Mouse (Mus musculus): ENCODE measurements around the gene Igsf8. TPM values are rescaled to one million over a fixed set of nuclear protein-coding genes. Genes with fewer than 3 reads are reported as not detected.

Gene Igsf8
- total and polyA plus RNA-seq, 2 experiments from 2014 or later: 90.8 to 136 TPM

GRCm38 (mm10) chr1:172271765-172272164, 10.3 kb downstream of the Igsf8 start:
- Histone ChIP-seq H3K36me3 (ENCODE audit: insufficient read depth, low read length) (no peaks in the 10 kb centered on the region), H3K27me3 (ENCODE audit: insufficient read depth, low read length) (no peaks in the 10 kb centered on the region), H3K4me2 (ENCODE audit: low read depth, low read length) (no peak overlapping the region), H3K27ac (0 out of 2 replicates have a peak overlapping the region, but pooled peaks have one; percentile 22), H3K9ac (replicated peaks; ENCODE audit: low read length) (no peak overlapping the region), H3K4me1 (ENCODE audit: insufficient read depth, low read length) (peaks cover 6% of the 10 kb centered on the region; the same call in 1 of the 2 replicates), H3K4me3 (ENCODE audit: low read length) (no peak overlapping the region), H3K9me3 (ENCODE audit: low read length) (no peaks in the 10 kb centered on the region)
- ATAC-seq: peak; percentile 90
- peak; percentile 70 for DNase-seq (ENCODE audit: low spot score)
- no peak for TF ChIP-seq CTCF (IDR thresholded peaks at IDR 0.05; ENCODE audit: low read depth)
- 33% methylated on average over 10 of the region's 10 CpGs for WGBS

- Histone ChIP-seq H3K9me3 (ENCODE audit: low read length) (no peaks in the 10 kb centered on the region), H3K4me3 (ENCODE audit: low read length) (no peak overlapping the region), H3K36me3 (ENCODE audit: insufficient read depth, low read length) (no peaks in the 10 kb centered on the region), H3K4me1 (ENCODE audit: insufficient read depth, low read length) (peaks cover 6% of the 10 kb centered on the region; the same call in 1 of the 2 replicates), H3K4me2 (ENCODE audit: low read depth, low read length) (no peak overlapping the region), H3K9ac (replicated peaks; ENCODE audit: low read length) (no peak overlapping the region), H3K27me3 (ENCODE audit: insufficient read depth, low read length) (no peaks in the 10 kb centered on the region), H3K27ac (no peak overlapping the region)
- TF ChIP-seq CTCF (IDR thresholded peaks at IDR 0.05; ENCODE audit: low read depth): no peak
- 89% methylated on average over 6 of the region's 6 CpGs for WGBS
- ATAC-seq: no peak
- no peak for DNase-seq (ENCODE audit: low spot score)
Measured at GRCm38 (mm10) chr1:172273386-172273785, 11.9 kb downstream of the Igsf8 start.

- Histone ChIP-seq H3K4me2 (ENCODE audit: low read depth, low read length) (no peak overlapping the region), H3K9me3 (ENCODE audit: low read length) (no peaks in the 10 kb centered on the region), H3K27me3 (ENCODE audit: insufficient read depth, low read length) (no peaks in the 10 kb centered on the region), H3K4me3 (ENCODE audit: low read length) (no peak overlapping the region), H3K4me1 (ENCODE audit: insufficient read depth, low read length) (peaks cover 6% of the 10 kb centered on the region; the same call in 1 of the 2 replicates), H3K9ac (replicated peaks; ENCODE audit: low read length) (no peak overlapping the region), H3K36me3 (ENCODE audit: insufficient read depth, low read length) (no peaks in the 10 kb centered on the region), H3K27ac (peak overlapping the region; percentile 2; the same call in 1 of the 2 replicates)
- no peak for DNase-seq (ENCODE audit: low spot score)
- WGBS: 68% methylated on average over 5 of the region's 5 CpGs
- TF ChIP-seq CTCF (IDR thresholded peaks at IDR 0.05; ENCODE audit: low read depth): no peak
- no peak for ATAC-seq
Measured at GRCm38 (mm10) chr1:172274116-172274515, 12.7 kb downstream of the Igsf8 start.

GRCm38 (mm10) chr1:172274547-172274946, 13.1 kb downstream of the Igsf8 start:
- no peak for DNase-seq (ENCODE audit: low spot score)
- 76% methylated on average over 5 of the region's 5 CpGs for WGBS
- Histone ChIP-seq H3K27ac (peak overlapping the region; percentile 2; the same call in 1 of the 2 replicates), H3K4me2 (ENCODE audit: low read depth, low read length) (no peak overlapping the region), H3K4me3 (ENCODE audit: low read length) (no peak overlapping the region), H3K36me3 (ENCODE audit: insufficient read depth, low read length) (no peaks in the 10 kb centered on the region), H3K9ac (replicated peaks; ENCODE audit: low read length) (no peak overlapping the region), H3K9me3 (ENCODE audit: low read length) (no peaks in the 10 kb centered on the region), H3K4me1 (ENCODE audit: insufficient read depth, low read length) (peaks cover 6% of the 10 kb centered on the region; the same call in 1 of the 2 replicates), H3K27me3 (ENCODE audit: insufficient read depth, low read length) (no peaks in the 10 kb centered on the region)
- TF ChIP-seq CTCF (IDR thresholded peaks at IDR 0.05; ENCODE audit: low read depth): no peak
- no peak for ATAC-seq

GRCm38 (mm10) chr1:172277172-172277571, 15.7 kb downstream of the Igsf8 start:
- DNase-seq (ENCODE audit: low spot score): no peak
- Histone ChIP-seq H3K27ac (no peak overlapping the region), H3K9ac (replicated peaks; ENCODE audit: low read length) (no peak overlapping the region), H3K4me2 (ENCODE audit: low read depth, low read length) (no peak overlapping the region), H3K4me3 (ENCODE audit: low read length) (no peak overlapping the region), H3K36me3 (ENCODE audit: insufficient read depth, low read length) (no peaks in the 10 kb centered on the region; the same call in 1 of the 2 replicates), H3K4me1 (ENCODE audit: insufficient read depth, low read length) (no peaks in the 10 kb centered on the region; the same call in 1 of the 2 replicates), H3K9me3 (ENCODE audit: low read length) (no peaks in the 10 kb centered on the region), H3K27me3 (ENCODE audit: insufficient read depth, low read length) (no peaks in the 10 kb centered on the region)
- TF ChIP-seq CTCF (IDR thresholded peaks at IDR 0.05; ENCODE audit: low read depth): no peak
- 75% methylated on average over 3 of the region's 3 CpGs for WGBS
- no peak for ATAC-seq

DNA sequence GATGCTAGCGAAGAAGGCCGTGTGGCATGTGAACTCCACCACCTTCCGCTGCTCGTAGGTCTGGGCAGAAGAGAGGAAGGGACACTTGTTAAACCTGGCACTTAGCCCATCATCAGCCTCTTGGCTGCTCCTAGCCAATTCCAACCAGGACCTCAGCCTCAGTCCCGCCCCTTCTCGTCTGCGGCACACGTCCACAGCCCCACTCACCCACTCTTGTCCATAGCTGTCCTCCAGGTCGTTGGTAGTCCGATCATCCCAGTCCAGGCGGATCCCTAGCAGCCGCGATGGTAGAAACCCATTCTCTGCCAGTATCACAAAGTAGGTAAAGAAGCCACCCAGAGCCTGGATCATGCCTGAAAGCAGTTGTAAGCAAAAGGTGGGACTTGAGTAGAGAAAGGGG, 16.9 kb downstream of the Igsf8 start:
- H3K27me3 ChIP-seq (ENCODE audit: insufficient read depth, low read length): no peaks in the 10 kb centered on the region
- no peak overlapping the region for H3K4me2 ChIP-seq (ENCODE audit: low read depth, low read length)
- DNase-seq (ENCODE audit: low spot score) (no peak), ATAC-seq (no peak)
- no peak for TF ChIP-seq CTCF (IDR thresholded peaks at IDR 0.05; ENCODE audit: low read depth)
- no peak overlapping the region for H3K27ac ChIP-seq
- 83% methylated on average over 13 of the region's 13 CpGs for WGBS
- no peaks in the 10 kb centered on the region for H3K9me3 ChIP-seq (ENCODE audit: low read length)
- H3K4me3 ChIP-seq (ENCODE audit: low read length): no peak overlapping the region
- no peaks in the 10 kb centered on the region; the same call in 1 of the 2 replicates for H3K4me1 ChIP-seq (ENCODE audit: insufficient read depth, low read length)
- no peak overlapping the region for H3K9ac ChIP-seq (replicated peaks; ENCODE audit: low read length)
- H3K36me3 ChIP-seq (ENCODE audit: insufficient read depth, low read length): no peaks in the 10 kb centered on the region; the same call in 1 of the 2 replicates

DNA sequence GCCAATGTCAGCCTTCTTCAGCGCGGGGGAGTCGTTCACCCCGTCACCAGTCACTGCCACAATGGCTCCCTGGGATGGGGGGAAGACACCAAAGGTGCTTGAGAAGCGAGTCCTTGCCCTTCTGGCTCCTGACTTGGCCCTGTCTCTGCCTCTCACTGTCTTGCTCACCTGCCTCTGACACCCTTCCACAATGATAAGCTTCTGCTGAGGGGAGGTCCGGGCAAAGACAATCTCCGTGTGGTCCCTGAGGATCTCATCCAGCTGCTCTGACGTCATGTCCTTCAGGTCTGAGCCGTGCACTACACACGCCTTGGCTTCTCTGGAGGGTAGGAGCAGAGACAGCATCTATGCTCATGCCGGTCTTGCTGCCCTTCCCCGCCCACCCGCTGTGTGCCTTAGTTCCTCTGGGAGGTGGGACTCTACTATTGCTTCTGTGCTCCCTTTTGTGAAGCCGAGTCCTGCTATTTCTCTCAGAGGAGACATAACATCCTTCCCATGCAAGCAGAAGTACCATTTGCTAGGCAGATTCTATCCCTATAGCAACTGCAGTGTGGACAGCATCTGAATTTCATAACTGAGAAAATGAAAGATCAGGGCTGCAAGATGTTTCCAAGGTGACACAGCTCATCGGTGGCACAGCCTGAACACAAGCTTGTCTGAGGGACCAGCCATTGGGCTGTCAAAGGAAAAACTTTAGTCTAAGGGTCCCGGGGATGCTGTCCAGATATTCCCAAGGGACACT, 18.5 kb downstream of the Igsf8 start:
- no peak for TF ChIP-seq CTCF (IDR thresholded peaks at IDR 0.05; ENCODE audit: low read depth)
- no peak overlapping the region for H3K4me2 ChIP-seq (ENCODE audit: low read depth, low read length)
- H3K9ac ChIP-seq (replicated peaks; ENCODE audit: low read length): no peak overlapping the region
- no peaks in the 10 kb centered on the region; the same call in 1 of the 2 replicates for H3K36me3 ChIP-seq (ENCODE audit: insufficient read depth, low read length)
- H3K9me3 ChIP-seq (ENCODE audit: low read length): no peaks in the 10 kb centered on the region
- ATAC-seq (peak; percentile 50), DNase-seq (ENCODE audit: low spot score) (no peak)
- H3K4me1 ChIP-seq (ENCODE audit: insufficient read depth, low read length): no peaks in the 10 kb centered on the region; the same call in 1 of the 2 replicates
- H3K4me3 ChIP-seq (ENCODE audit: low read length): no peak overlapping the region
- WGBS: 72% methylated on average over 16 of the region's 16 CpGs
- H3K27ac ChIP-seq: peak overlapping the region; percentile 56
- no peaks in the 10 kb centered on the region for H3K27me3 ChIP-seq (ENCODE audit: insufficient read depth, low read length)

Measured in hindbrain, postnatal 0 days (tissue).